Mouse (Mus musculus) frontal cortex, adult 2 months (tissue): ENCODE data around the gene Hoxb8. TPM values are rescaled to one million over a fixed set of nuclear protein-coding genes. Genes with fewer than 3 reads are reported as not detected.

ENCODE experiments used
- DNase-seq, 2 experiments: peaks; one replicate each; pipeline ENCODE4 v3.0.0; 2022; ENCODE audit warnings: low spot score in 1 of 2; ENCODE audit errors: extremely low spot score in 1 of 2
- polyA plus RNA-seq: library from polyadenylated mRNA; depleted of rRNA; stranded (reverse); fragments of >200 nt; gene quantifications from 2 replicates; pipeline ENCODE4 v1.2.3, GENCODE M21; 2012

Hoxb8 gene
- polyA plus RNA-seq, 1 experiment: not detected

DNA sequence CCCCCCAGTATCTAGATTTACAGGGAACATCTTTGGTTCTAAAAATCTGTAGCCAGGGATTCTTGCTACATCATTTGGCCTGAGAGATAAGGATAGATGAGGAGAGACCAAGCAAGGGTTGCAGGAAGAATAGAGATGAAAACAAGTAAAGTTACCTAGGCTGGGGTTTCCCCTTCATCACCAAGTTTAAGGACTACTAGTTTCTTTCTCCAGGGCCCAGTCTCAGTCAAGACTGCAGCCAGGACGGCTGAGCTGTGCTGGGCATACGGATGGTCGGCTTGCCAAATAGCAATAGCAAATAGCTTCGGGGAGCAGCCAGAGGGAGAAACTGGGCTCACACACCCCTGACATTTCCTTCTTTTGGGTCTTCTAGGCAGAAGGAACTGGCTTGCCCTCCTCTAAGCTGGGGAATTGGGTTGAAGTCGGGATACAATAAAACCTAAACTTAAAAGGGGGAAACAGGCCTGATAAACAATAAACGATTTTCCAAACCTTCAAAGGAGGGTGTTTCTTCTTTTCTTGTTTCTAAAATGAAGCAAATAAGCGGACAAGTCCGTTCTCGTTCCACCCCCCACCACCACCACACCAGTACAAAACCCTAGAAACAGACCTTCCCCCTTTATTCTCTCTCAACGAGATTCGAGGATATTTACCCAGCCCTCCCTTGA is 16.4 kb downstream of the Hoxb8 start:
- no peak for DNase-seq

DNA sequence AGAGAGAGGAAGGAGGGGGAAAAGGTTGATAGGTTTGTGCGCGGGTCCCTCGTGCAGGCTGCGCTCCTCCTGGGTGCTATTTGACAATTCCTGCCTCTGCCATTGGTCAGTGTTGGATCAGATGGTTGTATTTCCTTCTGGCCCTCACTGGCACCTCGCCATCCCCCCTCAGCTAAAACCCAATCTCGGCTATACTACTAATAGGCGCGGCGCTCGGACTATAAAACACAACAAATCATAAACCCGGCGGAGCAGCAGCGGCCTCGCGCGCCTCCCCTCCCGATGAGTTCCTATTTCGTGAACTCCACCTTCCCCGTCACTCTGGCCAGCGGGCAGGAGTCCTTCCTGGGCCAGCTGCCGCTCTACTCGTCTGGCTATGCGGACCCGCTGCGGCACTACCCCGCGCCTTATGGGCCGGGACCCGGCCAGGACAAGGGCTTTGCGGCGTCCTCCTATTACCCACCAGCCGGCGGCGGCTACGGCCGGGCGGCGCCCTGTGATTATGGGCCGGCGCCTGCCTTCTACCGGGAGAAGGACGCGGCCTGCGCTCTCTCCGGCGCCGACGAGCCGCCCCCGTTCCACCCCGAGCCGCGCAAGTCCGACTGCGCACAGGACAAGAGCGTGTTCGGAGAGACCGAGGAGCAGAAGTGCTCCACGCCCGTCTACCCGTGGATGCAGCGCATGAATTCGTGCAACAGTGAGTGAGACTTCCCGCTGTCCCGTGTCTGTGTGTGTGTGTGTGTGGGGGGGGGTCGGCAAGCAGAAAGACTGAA is 17.4 kb downstream of the Hoxb8 start:
- DNase-seq: no peak

- DNase-seq: no peak
These were observed 18.1 kb downstream of the Hoxb8 start for GRCm38 (mm10) chr11:96299781-96300180.

DNA sequence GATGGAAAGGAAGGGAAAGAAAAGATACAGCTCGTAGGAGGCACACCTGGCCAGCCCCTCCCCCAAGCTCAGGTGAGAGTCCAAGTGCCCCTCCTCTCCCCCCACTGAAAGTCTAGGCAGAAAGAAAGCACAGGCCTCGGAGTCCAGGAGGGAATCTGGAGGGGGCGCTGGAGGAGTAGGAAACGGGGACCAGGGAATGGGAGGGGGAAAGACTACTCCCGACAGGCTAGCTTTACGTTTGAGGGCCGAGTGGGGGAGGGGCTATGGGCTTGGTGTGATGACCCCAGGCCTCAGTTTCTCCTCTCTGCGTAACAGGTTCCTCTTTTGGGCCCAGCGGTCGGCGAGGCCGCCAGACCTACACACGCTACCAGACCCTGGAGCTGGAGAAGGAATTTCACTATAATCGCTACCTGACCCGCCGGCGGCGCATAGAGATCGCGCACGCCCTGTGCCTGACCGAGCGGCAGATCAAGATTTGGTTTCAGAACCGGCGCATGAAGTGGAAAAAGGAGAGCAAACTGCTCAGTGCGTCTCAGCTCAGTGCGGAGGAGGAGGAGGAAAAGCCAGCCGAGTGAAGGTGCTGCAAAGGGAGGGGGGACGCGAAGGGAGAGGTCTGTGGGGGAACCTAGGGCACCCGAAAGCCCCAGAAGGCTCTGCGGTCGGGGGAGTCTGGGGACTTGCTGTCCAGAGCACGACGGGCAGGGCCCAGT is 18.8 kb downstream of the Hoxb8 start:
- no peak for DNase-seq

GRCm38 (mm10) chr11:96301064-96301431 is 19.3 kb downstream of the Hoxb8 start:
- DNase-seq: no peak

DNA sequence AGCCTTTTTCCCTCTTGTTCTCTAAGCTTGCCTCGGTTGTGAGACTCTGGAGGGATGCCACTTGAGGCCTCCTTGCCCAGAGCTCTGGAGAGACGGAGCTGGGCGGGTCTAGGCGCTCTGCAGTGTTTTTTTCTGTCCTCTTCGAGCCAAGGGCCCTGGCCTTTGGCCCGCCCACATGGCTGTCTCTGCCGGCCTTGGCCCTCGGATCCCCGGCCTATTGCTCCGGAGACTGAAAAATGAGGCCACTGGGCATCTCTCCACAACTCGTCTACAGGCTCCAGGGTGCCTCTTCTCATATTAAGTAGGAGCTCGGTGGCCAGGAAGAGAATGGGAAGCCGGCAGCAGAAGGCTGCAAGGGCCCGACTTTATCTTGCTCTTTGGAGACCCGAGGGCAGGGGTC is 20.1 kb downstream of the Hoxb8 start:
- DNase-seq: peak in 1 of 2 experiments; percentile 51

GRCm38 (mm10) chr11:96302381-96303150 is 20.9 kb downstream of the Hoxb8 start:
- DNase-seq: no peak

DNA sequence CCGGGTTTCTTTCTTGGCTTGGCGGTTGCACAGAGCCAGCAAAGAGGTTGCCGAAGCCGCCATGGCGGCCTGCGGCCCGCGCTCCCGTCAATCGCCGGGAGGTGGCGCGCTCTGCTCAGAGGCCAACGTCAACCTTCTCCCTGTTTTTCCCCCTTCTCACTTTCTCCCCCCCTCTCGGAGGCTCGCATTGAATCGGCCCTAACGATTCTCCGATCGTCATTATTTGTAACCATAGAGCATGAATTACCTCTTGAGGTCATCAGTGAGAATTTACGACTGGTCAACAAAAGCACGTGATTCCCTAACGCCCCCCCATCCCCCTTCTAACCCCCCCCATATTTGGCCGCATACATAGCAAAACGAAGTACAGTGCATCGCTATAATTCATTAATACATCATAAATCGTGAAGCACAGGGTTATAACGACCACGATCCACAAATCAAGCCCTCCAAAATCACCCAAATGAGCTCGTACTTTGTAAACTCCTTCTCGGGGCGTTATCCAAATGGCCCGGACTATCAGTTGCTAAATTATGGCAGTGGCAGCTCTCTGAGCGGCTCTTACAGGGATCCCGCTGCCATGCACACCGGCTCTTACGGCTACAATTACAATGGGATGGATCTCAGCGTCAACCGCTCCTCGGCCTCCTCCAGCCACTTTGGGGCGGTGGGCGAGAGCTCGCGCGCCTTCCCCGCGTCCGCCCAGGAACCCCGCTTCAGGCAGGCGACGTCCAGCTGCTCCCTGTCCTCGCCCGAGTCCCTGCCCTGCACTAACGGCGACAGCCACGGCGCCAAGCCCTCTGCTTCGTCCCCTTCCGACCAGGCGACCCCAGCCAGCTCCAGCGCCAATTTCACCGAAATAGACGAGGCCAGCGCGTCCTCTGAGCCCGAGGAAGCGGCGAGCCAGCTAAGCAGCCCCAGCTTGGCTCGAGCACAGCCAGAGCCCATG is 21.7 kb downstream of the Hoxb8 start, which contains the start of gene Hoxb5:
Gene Hoxb5, plus strand, starts transcription at position 186 of the 949 bp plus-strand sequence.
- no peak for DNase-seq

GRCm38 (mm10) chr11:96304381-96305195 is 22.9 kb downstream of the Hoxb8 start:
- DNase-seq: no peak

- DNase-seq: no peak
These were observed 23.9 kb downstream of the Hoxb8 start for GRCm38 (mm10) chr11:96305505-96306182.

DNA sequence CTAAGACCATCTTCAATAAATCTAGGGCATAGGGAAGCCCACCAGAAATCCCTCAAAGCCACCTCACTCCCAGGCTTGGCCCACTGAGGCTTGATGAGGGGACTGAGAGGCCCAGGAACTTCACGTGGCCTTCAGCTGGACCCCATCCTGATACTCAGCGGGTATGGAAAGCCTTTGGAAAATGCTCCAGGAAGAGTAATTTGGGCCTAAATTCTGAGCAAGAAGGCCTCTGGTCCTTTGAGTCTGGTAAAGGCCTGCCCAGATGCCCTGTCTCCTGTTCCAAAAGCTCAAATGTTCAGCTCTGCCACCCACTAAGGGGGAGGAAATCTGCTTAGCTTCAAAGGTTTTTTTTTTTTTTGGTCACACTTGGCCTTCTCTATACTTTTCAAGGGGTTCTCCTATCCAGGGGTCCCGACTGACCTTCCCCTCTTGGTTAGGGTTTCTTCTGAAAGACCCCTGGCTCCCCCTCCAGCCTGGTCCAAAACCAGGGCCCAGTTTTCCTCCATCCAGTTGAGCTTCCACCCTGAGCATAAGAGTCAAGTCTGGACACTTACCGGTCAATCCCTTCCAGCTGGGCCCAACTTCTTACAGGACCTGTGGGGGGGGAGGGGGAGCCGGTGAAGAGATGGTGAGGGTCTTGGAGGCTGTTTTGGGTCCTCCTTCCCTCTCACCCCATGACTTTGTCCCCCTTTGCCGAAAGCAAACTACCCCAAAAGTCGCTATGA is 24.6 kb downstream of the Hoxb8 start:
- DNase-seq: no peak

DNA sequence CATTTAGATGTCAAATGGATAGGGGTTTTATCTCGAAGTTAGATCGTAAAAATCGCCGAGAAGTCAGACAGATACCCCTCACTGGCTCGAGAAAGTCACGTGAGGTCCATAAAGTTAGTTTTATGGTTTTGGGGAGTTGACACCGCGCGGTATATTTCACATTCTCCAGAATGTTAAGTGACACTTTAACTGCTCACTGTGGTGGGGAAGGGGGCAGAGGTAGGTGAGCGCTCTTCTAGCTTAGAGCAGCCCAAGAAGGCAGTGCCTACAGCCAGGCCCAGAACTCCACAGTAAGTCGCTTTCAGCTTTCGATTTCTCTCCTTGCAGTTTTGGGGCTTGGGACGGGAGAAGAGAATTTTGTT is 25.2 kb downstream of the Hoxb8 start:
- no peak for DNase-seq

DNA sequence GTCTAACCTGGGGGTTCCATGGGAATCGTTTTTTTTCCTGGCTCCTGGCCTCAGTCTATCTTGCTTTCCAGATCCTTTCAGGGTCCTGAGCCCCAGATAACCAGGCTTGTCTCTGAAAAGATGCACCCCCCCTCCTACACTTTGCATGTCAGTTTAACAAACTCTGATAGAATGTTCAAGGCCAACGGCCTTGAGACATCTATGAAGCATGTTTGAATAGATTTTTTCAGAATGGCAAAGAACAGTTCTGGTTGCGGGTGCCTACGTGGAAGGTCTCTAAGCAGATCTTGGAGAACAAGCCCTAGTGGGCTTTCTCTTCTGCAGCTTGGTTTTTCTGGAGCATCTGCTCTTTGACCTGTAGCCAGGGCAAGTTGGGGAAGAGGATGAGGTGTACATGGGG is 27.1 kb downstream of the Hoxb8 start:
- DNase-seq: no peak

GRCm38 (mm10) chr11:96309288-96309687 is 27.6 kb downstream of the Hoxb8 start:
- no peak for DNase-seq

- no peak for DNase-seq
These were observed 28.7 kb downstream of the Hoxb8 start for GRCm38 (mm10) chr11:96310183-96310938.

DNA sequence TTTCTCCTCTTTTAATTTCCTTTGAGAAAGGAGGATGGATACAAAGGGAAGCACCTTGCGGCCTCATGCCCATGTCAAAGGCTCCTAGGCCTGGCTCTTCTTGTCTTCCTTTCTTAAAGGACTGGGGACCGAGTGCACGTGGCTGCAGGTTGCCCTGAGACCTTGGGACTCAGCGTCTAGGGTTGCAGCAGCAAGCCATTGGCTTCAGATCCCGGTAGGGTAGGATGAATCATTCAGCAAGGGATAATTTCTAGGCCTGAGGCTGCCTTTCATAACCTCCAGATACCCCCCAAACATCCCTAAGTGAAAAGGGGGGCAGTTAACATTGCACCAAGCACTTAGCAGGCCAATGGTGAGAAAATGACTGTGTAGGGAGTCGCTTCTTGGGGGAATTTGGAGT is 29.4 kb downstream of the Hoxb8 start:
- no peak for DNase-seq
